ENCODE assay signal across 8 mouse cellular contexts in genomic region chr4:133512972-133513371, GRCm38 (mm10). TPM values are rescaled to one million over a fixed set of nuclear protein-coding genes. Genes with fewer than 3 reads are reported as not detected.
DNase-seq lines count a peak whose midpoint lies in the region; ATAC-seq and TF ChIP-seq lines count a peak whose summit lies in the region.

No protein-coding gene starts in this region.

- H3K27ac ChIP-seq in forebrain, embryonic 14.5 days (ENCODE audit: low read depth, low read length): no peak overlapping the region
- H3K27ac ChIP-seq in hindbrain, postnatal 0 days: no peak overlapping the region
- no peak overlapping the region for H3K27ac ChIP-seq in spleen, adult 2 months (ENCODE audit: insufficient read depth, low read length)

- peak; percentile 93 for TF ChIP-seq CTCF in hindbrain, postnatal 0 days (IDR thresholded peaks at IDR 0.05; ENCODE audit: low read depth)
- TF ChIP-seq CTCF in spleen, adult 2 months (IDR thresholded peaks at IDR 0.05; ENCODE audit: extremely low read depth, insufficient read depth, insufficient read length, insufficient replicate concordance): peak; percentile 84; the same call in 1 of the 2 replicates

- no peak overlapping the region for H3K4me3 ChIP-seq in forebrain, embryonic 14.5 days (ENCODE audit: low read depth, low read length)
- no peak overlapping the region for H3K4me3 ChIP-seq in hindbrain, postnatal 0 days (ENCODE audit: low read length)
- H3K4me3 ChIP-seq in spleen, adult 2 months (ENCODE audit: extremely low read depth, insufficient read depth, insufficient read length): no peak overlapping the region

- 0 out of 2 replicates have a peak, but pooled peaks have one; percentile 68 for ATAC-seq in forebrain, embryonic 14.5 days
- peak; percentile 72 for ATAC-seq in hindbrain, postnatal 0 days
- ATAC-seq in megakaryocyte-erythroid progenitor cell, adult 5-6 weeks (replicated peaks; ENCODE audit: low FRiP score, low TSS enrichment, poor library complexity, severe bottlenecking): peak; percentile 86

- no peak overlapping the region for H3K9ac ChIP-seq in forebrain, embryonic 14.5 days (ENCODE audit: low read length)
- H3K9ac ChIP-seq in hindbrain, postnatal 0 days (replicated peaks; ENCODE audit: low read length): no peak overlapping the region

- H3K36me3 ChIP-seq in forebrain, embryonic 14.5 days (ENCODE audit: control insufficient read depth, insufficient read depth, low read length): no peaks in the 10 kb centered on the region
- no peaks in the 10 kb centered on the region for H3K36me3 ChIP-seq in hindbrain, postnatal 0 days (ENCODE audit: insufficient read depth, low read length)
- no peaks in the 10 kb centered on the region for H3K36me3 ChIP-seq in spleen, adult 2 months (ENCODE audit: control insufficient read depth, insufficient read depth, low read length)

- no peak for TF ChIP-seq POLR2A in spleen, adult 2 months (IDR thresholded peaks at IDR 0.05; ENCODE audit: low read depth, low read length)

- peaks cover 9% of the 10 kb centered on the region; the same call in 1 of the 2 replicates for H3K27me3 ChIP-seq in forebrain, embryonic 14.5 days (replicated peaks; ENCODE audit: control insufficient read depth, insufficient read depth, low read length)
- H3K27me3 ChIP-seq in hindbrain, postnatal 0 days (ENCODE audit: insufficient read depth, low read length): 0 out of 2 replicates have a peak, but pooled peaks cover 5% of the 10 kb centered on the region
- H3K27me3 ChIP-seq in spleen, adult 2 months (ENCODE audit: control insufficient read depth, insufficient read depth, low read length): no peaks in the 10 kb centered on the region

- H3K9me3 ChIP-seq in forebrain, embryonic 14.5 days (replicated peaks; ENCODE audit: control insufficient read depth, low read length): no peaks in the 10 kb centered on the region
- no peaks in the 10 kb centered on the region for H3K9me3 ChIP-seq in hindbrain, postnatal 0 days (ENCODE audit: low read length)

- peak; percentile 79 to 82 for DNase-seq in left cerebral cortex, adult 18-20 months (ENCODE audit: low spot score in 2 of 2)
- DNase-seq in left cerebral cortex, adult 11 months (ENCODE audit: low spot score): no peak
- DNase-seq in cerebellum, adult 11 months: peak; percentile 82
- peak; percentile 80 for DNase-seq in forebrain, embryonic 14.5 days (ENCODE audit: low spot score)
- peak; percentile 83 for DNase-seq in hindbrain, postnatal 0 days (ENCODE audit: low spot score)
- peak; percentile 74 to 78 for DNase-seq in layer of hippocampus, postnatal 36 days
- peak; percentile 38 to 52 for DNase-seq in spleen, adult 2 months (ENCODE audit: low read depth in 1 of 2, low spot score in 2 of 2)

- WGBS in forebrain, embryonic 14.5 days: 8% methylated on average over 8 of the region's 8 CpGs
- WGBS in hindbrain, postnatal 0 days: 8% methylated on average over 8 of the region's 8 CpGs
- 12% methylated on average over 8 of the region's 8 CpGs for WGBS in spleen, adult 2 months

- H3K4me1 ChIP-seq in forebrain, embryonic 14.5 days (ENCODE audit: control insufficient read depth, insufficient read depth, low read length): no peaks in the 10 kb centered on the region
- H3K4me1 ChIP-seq in hindbrain, postnatal 0 days (ENCODE audit: insufficient read depth, low read length): peaks cover 4% of the 10 kb centered on the region
- H3K4me1 ChIP-seq in spleen, adult 2 months (ENCODE audit: control insufficient read depth, insufficient read depth, insufficient read length): no peaks in the 10 kb centered on the region

- no peak overlapping the region for H3K4me2 ChIP-seq in forebrain, embryonic 14.5 days (ENCODE audit: low read length)
- H3K4me2 ChIP-seq in hindbrain, postnatal 0 days (ENCODE audit: low read depth, low read length): no peak overlapping the region

RNA-seq across cellular contexts. Expression of gene Kdf1, which starts 5.8 kb away (rescaled TPM):
- under 1 TPM; 0.42 to 0.54 TPM for total RNA-seq in left cerebral cortex, adult 18-20 months (2021)
- polyA plus RNA-seq in forebrain, embryonic 14.5 days (2014; fragmentation: Nextera tagmentation; extraction: Ambion mirVana): 0.12 and 0.20 TPM in 2 replicates
- 0.11 and 0.26 TPM in 2 replicates for total RNA-seq in hindbrain, postnatal 0 days (2014; rRNA removed)
- 0.53 and 0.60 TPM in 2 replicates for polyA plus RNA-seq in hindbrain, postnatal 0 days (2015; fragmentation: Nextera tagmentation; extraction: Ambion mirVana)
- under 1 TPM; 0.20 to 0.35 TPM for total RNA-seq in layer of hippocampus, postnatal 36 days (2021)
- total RNA-seq in megakaryocyte-erythroid progenitor cell, adult 5-6 weeks (2014; fragmentation: Nextera tagmentation): not detected in 2 replicates
- not detected in 2 replicates for total RNA-seq in megakaryocyte-erythroid progenitor cell, adult 5-6 weeks (2017)
- 0.65 and 0.76 TPM in 2 replicates for polyA plus RNA-seq in spleen, adult 2 months (2012; rRNA removed)

RNA-seq across cellular contexts. Expression of gene Trnp1, which starts 14.6 kb away (rescaled TPM):
- total RNA-seq in left cerebral cortex, adult 18-20 months (2021): 100 to 1,000 TPM; 164 to 182 TPM
- 5.8 and 6.2 TPM in 2 replicates for polyA plus RNA-seq in forebrain, embryonic 14.5 days (2014; fragmentation: Nextera tagmentation; extraction: Ambion mirVana)
- 48.1 and 54.5 TPM in 2 replicates for total RNA-seq in hindbrain, postnatal 0 days (2014; rRNA removed)
- polyA plus RNA-seq in hindbrain, postnatal 0 days (2015; fragmentation: Nextera tagmentation; extraction: Ambion mirVana): 20.9 and 22.0 TPM in 2 replicates
- total RNA-seq in layer of hippocampus, postnatal 36 days (2021): 100 to 1,000 TPM; 168 to 190 TPM
- total RNA-seq in megakaryocyte-erythroid progenitor cell, adult 5-6 weeks (2014; fragmentation: Nextera tagmentation): not detected in 2 replicates
- 3.9 TPM in 1 of 2 replicates, not detected in the other for total RNA-seq in megakaryocyte-erythroid progenitor cell, adult 5-6 weeks (2017)
- polyA plus RNA-seq in spleen, adult 2 months (2012; rRNA removed): 0.49 and 0.99 TPM in 2 replicates

RNA-seq across cellular contexts. Expression of gene Nudc, which starts 32.8 kb away (rescaled TPM):
- 100 to 1,000 TPM; 148 to 156 TPM for total RNA-seq in left cerebral cortex, adult 18-20 months (2021)
- polyA plus RNA-seq in forebrain, embryonic 14.5 days (2014; fragmentation: Nextera tagmentation; extraction: Ambion mirVana): 139 and 181 TPM in 2 replicates
- 54.1 and 70.4 TPM in 2 replicates for total RNA-seq in hindbrain, postnatal 0 days (2014; rRNA removed)
- 265 and 272 TPM in 2 replicates for polyA plus RNA-seq in hindbrain, postnatal 0 days (2015; fragmentation: Nextera tagmentation; extraction: Ambion mirVana)
- 100 to 1,000 TPM; 122 to 123 TPM for total RNA-seq in layer of hippocampus, postnatal 36 days (2021)
- 250 and 258 TPM in 2 replicates for total RNA-seq in megakaryocyte-erythroid progenitor cell, adult 5-6 weeks (2014; fragmentation: Nextera tagmentation)
- total RNA-seq in megakaryocyte-erythroid progenitor cell, adult 5-6 weeks (2017): 271 and 301 TPM in 2 replicates
- polyA plus RNA-seq in spleen, adult 2 months (2012; rRNA removed): 28.6 and 28.7 TPM in 2 replicates

RNA-seq across cellular contexts. Expression of gene Tent5b, which starts 33.0 kb away (rescaled TPM):
- under 1 TPM in 1 of 2 experiments, not detected in 1; 0.14 TPM for total RNA-seq in left cerebral cortex, adult 18-20 months (2021)
- 0.09 and 0.27 TPM in 2 replicates for polyA plus RNA-seq in forebrain, embryonic 14.5 days (2014; fragmentation: Nextera tagmentation; extraction: Ambion mirVana)
- 1.3 and 3.6 TPM in 2 replicates for total RNA-seq in hindbrain, postnatal 0 days (2014; rRNA removed)
- polyA plus RNA-seq in hindbrain, postnatal 0 days (2015; fragmentation: Nextera tagmentation; extraction: Ambion mirVana): 0.49 and 0.55 TPM in 2 replicates
- total RNA-seq in layer of hippocampus, postnatal 36 days (2021): not detected
- total RNA-seq in megakaryocyte-erythroid progenitor cell, adult 5-6 weeks (2014; fragmentation: Nextera tagmentation): not detected in 2 replicates
- 0.28 TPM in 1 of 2 replicates, not detected in the other for total RNA-seq in megakaryocyte-erythroid progenitor cell, adult 5-6 weeks (2017)
- 0.30 and 0.31 TPM in 2 replicates for polyA plus RNA-seq in spleen, adult 2 months (2012; rRNA removed)

RNA-seq across cellular contexts. Expression of gene Nr0b2, which starts 40.2 kb away (rescaled TPM):
- total RNA-seq in left cerebral cortex, adult 18-20 months (2021): not detected
- not detected in 2 replicates for polyA plus RNA-seq in forebrain, embryonic 14.5 days (2014; fragmentation: Nextera tagmentation; extraction: Ambion mirVana)
- 0.47 TPM in 1 of 2 replicates, not detected in the other for total RNA-seq in hindbrain, postnatal 0 days (2014; rRNA removed)
- polyA plus RNA-seq in hindbrain, postnatal 0 days (2015; fragmentation: Nextera tagmentation; extraction: Ambion mirVana): 0.21 and 0.26 TPM in 2 replicates
- total RNA-seq in layer of hippocampus, postnatal 36 days (2021): not detected
- total RNA-seq in megakaryocyte-erythroid progenitor cell, adult 5-6 weeks (2014; fragmentation: Nextera tagmentation): not detected in 2 replicates
- total RNA-seq in megakaryocyte-erythroid progenitor cell, adult 5-6 weeks (2017): not detected in 2 replicates
- polyA plus RNA-seq in spleen, adult 2 months (2012; rRNA removed): 3.2 and 4.0 TPM in 2 replicates

Comparison
In these comparisons a context has a peak if more than half of its experiments do, and no peak if none do; other contexts are left out.
1. RNA of gene Trnp1, which starts 14.6 kb away (total RNA-seq): 168 to 190 TPM in layer of hippocampus, postnatal 36 days, 164 to 182 TPM in left cerebral cortex, adult 18-20 months and 48.1 to 54.5 TPM in hindbrain, postnatal 0 days; 3.9 TPM in megakaryocyte-erythroid progenitor cell, adult 5-6 weeks; every median in the first group is over 10 times any median in the second.
2. Peak in every context shown above with its lines, with median percentiles within 50 percentile points of each other: ATAC-seq.